Mouse (Mus musculus) naive thymus-derived CD4-positive, alpha-beta T cell, adult 2 months (primary cell): ENCODE data around the gene Cntn6.

Experiments
- DNase-seq: peaks from one replicate; pipeline ENCODE4 v3.0.0-alpha.2; 2011; ENCODE audit warnings: low read depth

The Cntn6 gene

DNA sequence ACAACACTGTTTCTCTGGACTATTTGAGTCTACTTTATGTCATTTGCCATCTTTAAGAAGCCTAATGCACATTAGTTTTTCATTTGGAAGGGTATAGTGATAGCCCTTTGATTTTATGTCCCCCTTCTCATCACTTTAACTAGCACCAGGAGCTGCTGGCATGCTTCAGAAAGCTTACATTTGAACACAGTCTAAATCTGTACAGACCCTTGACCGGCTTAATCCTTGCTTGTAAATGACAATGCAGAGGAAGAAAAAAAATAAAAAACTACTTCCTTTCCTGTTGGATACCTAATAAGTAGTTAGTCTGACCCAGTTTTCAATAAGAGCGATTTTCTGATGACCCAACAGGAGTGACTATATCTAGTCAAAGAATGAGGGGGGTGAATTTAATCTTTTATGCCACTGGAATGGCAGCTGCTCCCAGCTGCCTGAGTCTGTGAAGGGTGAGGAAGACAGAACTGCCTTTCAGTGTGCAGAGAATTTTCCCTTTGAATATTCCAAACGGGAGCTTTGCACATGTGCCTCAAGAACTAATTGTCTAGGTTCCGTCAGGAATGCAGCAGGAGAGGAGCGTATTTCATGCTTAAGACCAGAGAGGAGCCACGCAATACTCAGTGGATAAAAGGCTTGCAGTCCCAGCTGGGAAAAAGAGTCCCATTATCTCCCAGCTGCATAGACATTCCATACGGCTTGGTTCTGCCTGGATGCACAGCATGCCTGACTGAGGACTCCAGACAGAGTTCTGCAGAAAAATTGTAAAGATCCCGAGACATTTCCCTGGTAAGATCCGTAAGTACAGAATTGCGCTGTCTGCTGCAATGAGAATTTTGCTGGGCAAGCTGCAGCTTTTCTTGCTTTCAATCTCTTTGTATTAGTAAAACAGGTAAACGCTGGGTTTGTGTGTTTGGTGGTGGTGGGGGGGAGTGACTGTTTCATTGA, at the start of gene Cntn6:
Cntn6 (plus strand) TSS at position 301 of the 942 bp plus-strand sequence.
- no peak for DNase-seq

DNA sequence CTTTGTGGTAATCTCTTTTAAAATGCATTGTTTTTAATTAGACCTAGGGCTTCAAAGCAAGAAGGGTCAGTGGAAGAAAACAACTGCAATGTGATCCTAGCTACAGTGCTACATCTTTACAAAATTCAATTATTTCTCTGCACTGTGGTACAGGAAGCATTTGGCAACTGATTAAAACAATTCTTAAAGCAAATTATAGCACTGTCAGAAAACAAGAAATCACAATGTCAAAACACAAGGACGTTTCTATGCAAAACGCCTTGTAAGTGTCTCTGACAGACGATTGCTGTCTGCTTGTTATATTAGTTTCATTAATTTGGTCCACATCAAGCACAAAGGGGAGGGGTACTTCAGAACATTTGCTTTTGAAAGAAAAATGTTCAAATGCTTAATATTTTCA, 48.9 kb upstream of the Cntn6 start:
- DNase-seq: no peak

DNA sequence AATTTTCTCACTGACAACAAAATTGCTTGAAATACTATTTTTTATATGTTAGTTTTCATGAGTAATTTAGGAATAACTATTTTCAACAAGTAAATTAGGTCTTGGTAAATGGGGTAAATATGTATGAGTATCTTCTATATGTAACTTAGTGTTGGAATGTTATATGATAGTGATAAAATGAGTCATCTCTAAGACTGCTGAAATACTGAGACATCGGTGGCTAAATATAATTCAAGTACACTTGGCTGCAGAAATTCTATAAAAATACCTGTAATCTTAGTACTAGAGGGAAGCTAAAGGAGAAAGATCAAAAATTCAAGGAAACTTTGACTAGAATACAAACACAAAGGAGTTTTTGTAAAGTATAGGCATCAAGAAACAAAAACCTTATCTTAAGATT, 21.9 kb upstream of the Cntn6 start:
- no peak for DNase-seq

DNA sequence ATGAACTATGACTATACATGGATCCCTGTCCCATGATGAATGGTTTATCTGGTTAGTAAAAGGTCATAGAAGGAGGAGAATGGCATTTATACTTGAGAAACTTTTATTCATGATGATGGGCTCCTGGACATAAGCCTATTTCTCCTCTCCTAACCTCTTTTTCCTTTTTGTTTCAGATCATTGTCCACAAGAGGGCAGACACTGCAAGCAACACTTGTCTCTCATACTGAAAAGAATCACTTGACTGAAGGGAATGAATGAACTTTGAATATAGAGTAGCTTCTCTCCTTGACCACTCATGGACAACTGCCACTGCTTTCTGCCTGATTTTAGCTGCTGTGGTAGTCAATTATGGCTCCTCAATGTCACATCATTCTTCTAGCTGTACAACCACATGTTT, 13.3 kb upstream of the Cntn6 start:
- DNase-seq: no peak

DNA sequence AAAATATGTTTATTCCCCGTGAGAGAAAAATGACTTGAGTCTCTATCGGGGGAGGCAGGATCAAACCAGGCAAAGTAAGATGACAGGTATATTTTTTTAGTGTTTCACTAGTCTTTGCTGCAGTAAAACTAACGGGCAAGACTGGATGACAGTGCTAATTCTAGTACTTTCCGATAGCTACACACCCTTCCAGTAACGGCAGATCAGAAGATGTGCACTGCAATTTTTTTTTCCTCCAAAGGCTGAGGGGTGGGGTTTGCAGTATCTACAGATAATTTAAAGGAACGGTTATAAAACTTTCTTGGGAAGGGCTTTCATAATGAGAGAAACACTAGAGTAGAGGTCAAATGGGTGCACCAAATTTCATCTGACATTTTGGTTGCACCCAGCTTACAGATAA, 869 bp downstream of the Cntn6 start:
- no peak for DNase-seq

DNA sequence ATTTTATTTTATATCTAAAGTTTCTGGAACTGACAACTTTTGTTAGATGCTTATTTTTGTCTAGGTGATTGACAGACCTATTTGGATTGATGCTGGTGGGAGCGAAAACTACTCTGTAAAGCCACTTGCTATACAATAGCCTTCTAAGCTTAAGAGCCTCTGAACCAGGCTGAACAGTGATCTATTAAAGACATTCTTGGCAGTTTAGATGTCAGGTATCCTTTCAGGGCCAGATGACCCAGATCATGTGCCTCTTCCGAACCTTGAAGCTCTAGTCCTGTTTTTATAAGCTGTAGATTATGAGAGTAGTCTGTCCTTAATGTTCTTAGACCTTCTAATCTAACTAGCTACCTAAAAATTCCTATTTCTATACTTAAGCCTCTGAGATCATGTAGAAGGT, 3.2 kb downstream of the Cntn6 start:
- DNase-seq: no peak

DNA sequence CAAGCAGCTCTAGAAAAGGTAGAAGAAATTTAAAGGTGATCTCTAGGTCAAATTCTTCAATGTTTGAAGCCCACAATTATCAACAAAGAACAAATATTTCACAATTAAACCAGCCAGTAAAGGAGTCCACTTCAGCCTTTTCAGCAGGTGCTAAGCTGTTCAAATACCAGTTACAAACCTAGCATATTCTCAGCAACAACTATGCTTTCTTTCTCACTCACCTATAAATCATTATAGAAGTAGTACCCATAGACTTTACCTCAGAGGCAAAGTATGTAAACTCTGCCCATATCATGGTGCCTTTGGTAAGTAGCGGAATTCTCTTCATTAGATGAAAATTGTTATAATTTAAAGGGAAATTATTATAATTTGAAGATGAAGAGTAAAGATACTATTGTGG, 71.4 kb downstream of the Cntn6 start:
- no peak for DNase-seq

DNA sequence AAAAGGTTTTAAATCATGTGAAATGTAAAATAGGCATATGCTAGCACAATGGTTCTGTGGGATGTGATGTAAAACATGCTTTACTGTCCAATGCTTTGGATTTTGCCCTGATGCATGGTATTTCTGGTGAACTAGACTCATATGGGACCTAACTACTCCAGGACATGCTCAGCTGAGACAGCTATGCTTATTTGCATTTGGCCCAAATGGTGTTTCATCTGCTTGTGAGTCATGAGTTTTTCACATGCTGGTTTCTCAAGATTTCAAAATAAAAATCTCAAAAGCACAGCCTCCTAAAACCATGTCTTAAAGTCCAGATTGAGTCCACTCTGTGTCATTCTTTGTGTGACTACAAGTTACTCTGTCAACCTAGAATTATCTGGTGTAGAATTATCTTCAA, 77.0 kb downstream of the Cntn6 start:
- no peak for DNase-seq

DNA sequence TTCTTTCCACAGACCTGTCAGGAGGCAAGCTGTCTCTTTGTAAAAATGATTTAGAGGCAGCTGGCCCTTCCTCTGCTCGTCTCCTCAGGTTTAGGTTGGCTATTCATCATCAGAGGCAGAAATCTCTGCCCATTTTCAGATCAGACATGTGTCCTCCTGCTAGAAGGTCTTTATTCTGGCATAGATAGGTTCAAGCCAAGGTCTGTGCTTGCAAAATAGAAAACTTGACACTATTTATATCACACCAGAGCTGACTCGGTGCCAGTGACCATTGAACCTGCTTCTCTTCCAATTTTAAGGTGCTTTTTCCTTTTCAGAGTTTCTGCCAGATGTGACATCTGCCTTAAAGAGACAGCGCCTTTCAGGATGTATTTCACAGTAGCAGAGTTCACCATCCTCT, 95.4 kb downstream of the Cntn6 start:
- no peak for DNase-seq

DNA sequence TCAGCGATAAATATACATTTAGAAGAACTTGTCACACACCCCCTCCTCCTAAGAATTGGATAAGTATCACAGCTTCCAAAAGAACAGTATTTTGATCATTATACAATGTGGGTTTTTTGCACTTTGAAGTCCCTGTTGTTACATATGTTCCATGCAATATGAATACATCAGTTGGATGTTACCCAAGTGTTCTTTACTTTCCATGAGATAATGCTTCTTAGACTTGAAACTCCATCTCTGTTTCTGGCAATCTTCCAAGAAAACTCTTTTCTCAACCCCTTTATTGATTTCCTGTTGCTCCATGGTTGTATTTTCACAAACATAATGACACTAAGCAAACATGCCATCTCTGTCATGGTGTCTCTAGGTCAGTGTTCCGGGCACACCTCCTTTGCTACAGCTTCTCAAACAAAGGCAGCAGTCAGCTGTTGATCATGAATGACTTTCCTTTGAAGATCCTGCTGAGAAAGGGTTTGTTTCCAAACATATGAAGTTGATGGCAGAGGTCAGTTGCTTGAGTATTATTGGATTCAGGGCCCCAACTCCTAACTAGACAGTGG, 108.3 kb downstream of the Cntn6 start:
- no peak for DNase-seq

DNA sequence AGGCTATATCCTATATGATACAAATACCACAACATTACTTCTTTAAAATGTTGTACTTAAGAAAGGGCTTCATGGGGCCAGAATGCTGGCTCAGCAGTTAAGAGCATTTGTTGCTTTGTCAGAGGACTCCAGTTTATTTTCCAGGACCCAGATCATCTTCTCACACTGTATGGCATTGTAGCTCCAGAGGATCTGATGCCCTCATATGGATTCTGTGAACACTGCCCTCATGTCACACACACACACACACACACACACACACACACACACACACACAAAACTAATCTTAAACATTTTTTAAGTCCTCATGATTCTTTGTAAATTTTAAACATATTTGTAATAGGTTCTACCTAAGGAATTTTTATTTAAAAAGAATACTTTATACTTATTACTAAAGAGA, 110.3 kb downstream of the Cntn6 start:
- no peak for DNase-seq

DNA sequence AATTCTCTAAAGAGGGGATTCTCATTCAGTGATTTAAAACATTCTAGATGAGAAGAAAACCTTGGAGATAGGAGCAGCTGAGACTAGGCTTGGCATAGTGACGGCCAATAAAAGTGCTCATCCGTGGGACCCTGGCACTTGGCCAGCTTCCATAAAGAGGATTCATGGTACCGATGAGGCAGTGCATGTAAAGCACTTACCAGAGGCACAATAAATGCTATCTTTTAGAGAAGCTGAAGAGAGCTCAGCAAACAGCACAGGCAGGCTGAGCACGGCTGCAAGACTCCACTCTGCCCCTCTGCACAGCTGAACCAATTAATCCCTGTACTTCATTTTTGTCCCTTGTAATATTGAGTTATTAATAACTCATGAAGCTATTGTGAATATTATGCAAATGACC, 110.8 kb downstream of the Cntn6 start:
- DNase-seq: no peak

DNA sequence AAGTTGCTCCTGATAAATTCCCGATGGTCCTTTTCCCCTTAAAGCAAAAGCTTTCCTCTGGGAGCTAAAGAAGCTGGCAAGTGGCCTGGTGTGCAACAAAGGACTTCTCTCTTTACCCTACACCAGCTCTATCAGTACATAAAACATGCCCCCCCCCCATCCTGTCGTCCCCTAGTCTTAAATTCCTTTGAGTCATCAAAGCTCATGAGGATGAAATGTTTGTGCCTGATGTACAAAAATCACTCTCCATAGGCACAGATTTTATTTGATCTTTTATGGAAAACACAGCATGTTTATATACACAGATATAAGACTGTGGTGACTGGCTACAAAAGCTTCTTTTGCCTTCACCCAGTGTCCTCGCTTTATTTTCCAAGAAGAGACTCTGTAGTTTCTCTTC, 112.6 kb downstream of the Cntn6 start:
- DNase-seq: no peak

DNA sequence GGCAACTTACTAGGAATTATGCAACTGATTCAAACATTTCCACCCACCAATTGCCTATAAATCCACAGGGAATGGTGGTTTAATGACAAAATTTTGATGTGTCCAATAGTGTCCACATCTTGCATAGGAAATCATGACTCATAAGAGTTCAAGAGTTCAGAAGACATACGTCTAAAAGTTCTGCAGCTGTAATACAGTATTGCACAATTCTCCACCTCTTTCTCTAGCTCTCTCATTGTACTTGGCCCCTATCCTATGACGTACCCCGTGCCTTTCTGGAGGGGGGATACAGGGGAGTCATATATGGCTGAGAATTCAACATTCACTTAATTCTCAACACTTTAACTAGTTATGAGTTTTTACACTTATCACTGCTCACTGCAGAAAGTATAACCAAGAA, 160.9 kb downstream of the Cntn6 start:
- DNase-seq: no peak

DNA sequence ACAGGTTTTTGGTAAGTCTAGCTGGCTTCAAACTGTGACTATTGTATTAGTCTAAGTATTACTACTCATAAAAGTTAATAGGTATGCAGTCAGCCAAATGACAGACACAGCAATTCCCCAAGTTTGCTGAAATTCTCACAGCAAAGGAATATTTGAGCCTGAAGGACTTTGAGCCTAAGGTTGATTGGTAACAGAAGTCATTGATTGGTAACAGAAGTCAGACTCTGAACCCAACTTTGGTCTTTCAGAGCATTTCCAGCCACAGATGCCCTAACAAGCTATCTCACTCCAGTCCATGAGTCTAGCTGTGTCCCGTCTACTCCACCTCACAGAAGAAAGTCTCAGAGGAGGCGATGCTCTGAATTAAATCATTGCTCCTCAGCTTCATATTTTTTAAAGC, 176.1 kb downstream of the Cntn6 start:
- no peak for DNase-seq

DNA sequence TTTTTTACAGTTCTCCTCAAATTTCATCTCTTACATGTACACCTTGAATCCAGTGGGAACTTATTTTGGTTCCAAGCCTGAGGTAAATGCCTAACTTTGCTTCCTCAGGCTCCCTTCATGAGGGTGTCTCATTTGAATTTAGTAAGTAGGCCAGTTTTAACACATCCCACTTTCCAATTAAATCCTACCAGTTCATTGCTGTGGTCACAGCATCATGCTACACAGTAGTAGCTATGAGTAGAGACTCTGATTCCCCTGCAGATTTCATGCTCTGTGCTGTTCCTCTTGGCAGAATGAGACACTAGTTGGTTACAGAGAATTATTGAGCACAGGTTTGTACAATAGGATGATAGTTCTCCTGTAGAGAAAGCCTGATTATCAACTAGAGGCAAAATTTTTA, 181.7 kb downstream of the Cntn6 start:
- DNase-seq: no peak

DNA sequence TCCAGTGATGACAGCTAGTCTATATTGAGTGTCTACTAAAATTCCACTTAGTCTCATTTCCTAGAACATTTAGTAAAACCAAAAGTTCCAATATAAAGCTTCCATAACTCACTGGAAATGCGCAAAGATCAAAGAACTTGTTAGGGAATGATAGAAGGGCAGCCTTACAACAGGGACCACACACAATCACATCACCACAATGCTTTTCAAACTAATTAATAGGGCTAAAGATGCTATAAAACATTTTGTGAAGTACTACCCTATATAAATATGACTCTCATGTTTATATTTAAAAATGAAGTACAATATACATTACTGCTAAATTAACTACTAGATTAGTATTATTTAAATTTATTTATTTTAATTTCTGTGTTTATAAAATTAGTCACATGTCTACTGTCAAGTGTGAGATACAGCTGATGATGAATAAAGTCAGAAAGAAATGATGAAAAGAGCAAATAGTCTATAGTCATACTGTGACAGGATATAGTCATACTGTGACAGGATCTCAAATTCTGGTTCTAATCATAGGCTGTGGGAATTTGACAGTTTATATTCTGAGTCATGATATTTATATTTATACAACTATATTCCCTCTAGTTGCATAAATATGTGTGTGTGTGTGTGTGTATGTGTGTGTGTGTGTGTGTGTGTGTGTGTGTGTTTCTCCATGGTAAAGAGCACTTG, 187.4 kb downstream of the Cntn6 start:
- DNase-seq: no peak

DNA sequence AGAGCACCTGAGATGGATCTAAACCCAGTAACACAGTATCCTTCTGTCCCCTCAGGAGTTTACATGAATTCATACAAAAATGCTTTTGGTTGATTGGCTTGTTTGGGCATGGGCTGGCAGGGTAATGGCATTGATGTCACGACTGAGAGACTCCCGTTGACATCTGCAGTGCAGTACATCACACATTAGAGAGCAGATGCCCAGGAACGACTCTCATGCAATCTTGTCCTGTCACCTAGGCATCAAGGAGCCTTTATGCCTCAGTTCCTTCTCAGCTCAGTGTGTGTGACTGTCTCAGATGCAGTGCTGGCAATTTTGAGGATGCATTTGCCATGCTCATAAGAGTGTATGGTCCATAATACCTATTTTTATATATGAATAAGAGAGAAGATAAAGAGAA, 195.4 kb downstream of the Cntn6 start:
- no peak for DNase-seq

DNA sequence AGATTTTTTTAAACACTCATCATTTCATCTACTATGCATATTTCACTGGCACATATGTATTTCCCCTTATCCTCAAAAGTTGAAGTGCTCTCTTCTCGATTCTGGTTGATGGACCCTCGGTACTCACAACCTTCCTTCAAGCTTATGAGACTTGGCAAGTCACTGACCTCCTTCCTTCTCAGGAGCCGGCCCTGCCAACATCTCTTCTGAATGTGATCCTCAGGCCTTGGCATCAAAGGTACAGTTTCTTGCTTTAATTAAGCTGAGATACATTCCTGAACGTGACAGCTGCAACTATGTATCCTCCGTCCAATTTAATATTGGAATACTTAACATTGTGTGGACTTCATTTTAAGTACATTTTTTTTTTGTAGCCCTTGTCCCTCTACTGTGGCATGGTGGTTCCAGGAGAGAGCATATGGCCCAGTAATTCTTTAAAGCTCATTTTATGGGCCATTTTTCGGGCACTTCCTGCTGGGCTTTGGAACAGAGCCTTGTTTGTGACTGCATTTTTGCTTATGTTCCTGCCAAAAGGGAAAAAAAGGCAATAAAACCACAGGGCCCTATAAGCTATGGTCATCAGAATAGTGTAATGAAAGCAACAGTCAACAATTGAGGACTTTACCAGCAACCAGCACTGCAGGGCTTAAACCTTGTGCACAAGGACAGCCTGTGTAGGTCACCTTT, 196.0 kb downstream of the Cntn6 start:
- DNase-seq: no peak

DNA sequence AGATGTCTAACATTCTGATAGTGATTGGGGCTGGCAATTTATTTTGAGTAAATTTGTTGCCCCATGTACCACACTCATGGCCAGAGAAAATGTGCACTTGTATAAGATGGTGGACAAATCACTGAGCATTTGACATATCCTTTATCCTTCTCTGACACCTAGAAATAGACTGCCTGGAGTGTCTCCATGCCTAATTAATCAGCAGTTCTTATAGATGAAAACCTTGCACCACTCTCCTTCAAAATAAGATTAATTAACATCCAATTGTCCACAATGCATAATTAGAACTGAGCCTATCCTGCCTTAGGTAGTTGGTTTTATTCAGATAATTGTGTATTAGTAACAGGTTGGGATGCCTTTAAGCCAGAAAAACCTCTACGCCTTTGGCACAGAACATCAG, 236.0 kb downstream of the Cntn6 start:
- no peak for DNase-seq

DNA sequence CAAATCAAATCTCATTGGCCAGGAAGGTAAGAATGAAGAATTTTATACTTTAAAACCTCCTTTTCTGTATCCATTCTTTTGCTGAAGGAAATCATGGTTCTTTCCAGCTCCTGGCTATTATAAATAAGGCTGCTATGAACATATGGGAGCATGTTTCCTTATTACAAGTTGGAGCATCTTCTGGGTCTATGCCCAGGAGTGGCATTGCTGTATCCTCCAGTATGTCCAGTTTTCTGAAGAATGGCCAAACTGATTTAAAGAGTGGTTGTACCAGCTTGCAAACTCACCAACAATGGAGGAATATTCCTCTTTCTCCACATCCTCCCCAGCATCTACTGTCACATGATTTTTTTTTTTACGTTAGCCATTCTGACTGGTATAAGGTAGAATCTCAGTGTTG, 241.7 kb downstream of the Cntn6 start:
- no peak for DNase-seq

DNA sequence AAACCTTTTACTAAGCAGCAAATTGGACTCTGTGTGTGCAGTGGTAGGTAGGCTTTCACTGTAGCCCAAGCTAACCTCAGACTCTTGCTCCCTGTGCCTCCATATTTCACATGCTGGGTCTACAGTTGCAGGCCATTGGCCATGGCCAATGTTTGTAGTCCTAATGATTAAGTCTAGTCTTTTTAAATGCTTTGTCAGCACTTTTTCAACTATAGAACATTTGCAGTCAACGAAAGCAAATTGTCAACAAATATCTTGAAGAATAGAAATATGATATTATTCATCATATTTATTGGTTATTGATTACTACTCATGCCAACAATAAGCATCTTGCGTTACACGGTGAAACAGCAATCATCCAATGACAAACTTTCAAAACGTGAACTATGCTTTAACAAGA, 246.4 kb downstream of the Cntn6 start:
- DNase-seq: no peak

DNA sequence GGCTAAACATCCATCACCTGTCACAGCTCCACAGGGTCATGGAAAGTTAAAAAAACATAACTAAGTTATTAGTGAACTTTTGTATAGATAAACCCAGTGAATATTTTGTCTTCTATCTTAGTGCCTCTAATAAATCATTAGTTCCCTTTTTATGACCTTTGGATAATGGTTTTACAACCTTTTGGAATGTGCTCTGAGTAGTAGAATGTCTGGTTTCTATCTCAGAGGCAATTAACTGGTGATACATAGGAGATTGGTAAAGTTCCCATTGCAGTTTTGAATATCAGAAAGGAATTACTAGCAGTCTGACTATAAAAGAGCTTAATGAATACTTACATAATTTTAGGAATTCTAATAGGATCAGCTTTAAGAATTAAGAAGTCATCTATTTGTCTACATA, 265.5 kb downstream of the Cntn6 start:
- DNase-seq: no peak
